Mouse (Mus musculus): ENCODE results near the gene Gm11985. TPM values are rescaled to one million over a fixed set of nuclear protein-coding genes. Genes with fewer than 3 reads are reported as not detected.
"Not testable (repeated sequence)": the region's sequence is repeated elsewhere in the genome, so short reads cannot be mapped to it uniquely, and the experiment has no call there.

The Gm11985 gene
- polyA plus RNA-seq, 1 experiment: not detected

- Histone ChIP-seq H3K4me3 (ENCODE audit: insufficient read depth, low read depth, low read length) (no peak overlapping the region), H3K27ac (ENCODE audit: insufficient read depth, low read depth, low read length) (no peak overlapping the region), H3K4me1 (ENCODE audit: control insufficient read depth, insufficient read depth, low read length) (no peaks in the 10 kb centered on the region)
- WGBS: 92% methylated on average over 7 of the region's 7 CpGs
- TF ChIP-seq POLR2A (IDR thresholded peaks at IDR 0.05; ENCODE audit: insufficient read depth, low read depth, low read length) (no peak), CTCF (IDR thresholded peaks at IDR 0.05; ENCODE audit: insufficient read depth, low read depth, low read length) (no peak)
Measured at GRCm38 (mm10) chr11:7226810-7227550, 38.6 kb upstream of the Gm11985 start.

- 72% methylated on average over 2 of the region's 2 CpGs for WGBS
Measured at GRCm38 (mm10) chr11:7226200-7226599, 37.8 kb upstream of the Gm11985 start.

DNA sequence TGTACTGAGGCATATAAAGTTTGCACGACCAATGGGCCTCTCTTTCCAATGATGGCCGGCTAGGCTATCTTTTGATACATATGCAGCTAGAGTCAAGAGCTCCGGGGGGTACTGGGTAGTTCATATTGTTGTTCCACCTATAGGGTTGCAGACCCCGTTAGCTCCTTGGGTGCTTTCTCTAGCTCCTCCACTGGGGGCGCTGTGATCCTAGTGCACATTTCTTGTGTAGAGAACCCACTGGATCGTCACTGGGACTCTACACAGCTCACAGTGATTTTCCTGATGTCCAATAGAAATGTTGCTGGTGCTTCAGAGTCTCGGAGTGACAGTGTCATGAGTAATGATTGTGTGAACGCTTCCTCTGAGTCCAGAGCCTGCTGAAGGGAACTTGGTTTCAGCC, 33.5 kb upstream of the Gm11985 start:
- 79% methylated on average over 8 of the region's 8 CpGs for WGBS
- H3K4me3 ChIP-seq (ENCODE audit: insufficient read depth, low read depth, low read length); H3K27ac ChIP-seq (ENCODE audit: insufficient read depth, low read depth, low read length); H3K4me1 ChIP-seq (ENCODE audit: control insufficient read depth, insufficient read depth, low read length): not testable (repeated sequence)

More at GRCm38 (mm10) chr11:7226200-7226599, 37.8 kb upstream of the Gm11985 start:
- no peaks in the 10 kb centered on the region for H3K4me1 ChIP-seq (ENCODE audit: control insufficient read depth, insufficient read depth, low read length)
- TF ChIP-seq POLR2A (IDR thresholded peaks at IDR 0.05; ENCODE audit: insufficient read depth, low read depth, low read length): no peak
- TF ChIP-seq CTCF (IDR thresholded peaks at IDR 0.05; ENCODE audit: insufficient read depth, low read depth, low read length): no peak
- H3K4me3 ChIP-seq (ENCODE audit: insufficient read depth, low read depth, low read length): no peak overlapping the region
- no peak overlapping the region for H3K27ac ChIP-seq (ENCODE audit: insufficient read depth, low read depth, low read length)

GRCm38 (mm10) chr11:7215703-7216102, 27.3 kb upstream of the Gm11985 start:
- H3K4me3 ChIP-seq (ENCODE audit: insufficient read depth, low read depth, low read length): no peak overlapping the region
- WGBS: 12% methylated on average over 8 of the region's 8 CpGs

GRCm38 (mm10) chr11:7214761-7215160, 26.4 kb upstream of the Gm11985 start:
- Histone ChIP-seq H3K27ac (ENCODE audit: insufficient read depth, low read depth, low read length) (no peak overlapping the region), H3K4me3 (ENCODE audit: insufficient read depth, low read depth, low read length) (no peak overlapping the region), H3K4me1 (ENCODE audit: control insufficient read depth, insufficient read depth, low read length) (peaks cover 13% of the 10 kb centered on the region)
- 7% methylated on average over 14 of the region's 14 CpGs for WGBS
- no peak for TF ChIP-seq CTCF (IDR thresholded peaks at IDR 0.05; ENCODE audit: insufficient read depth, low read depth, low read length)

More at GRCm38 (mm10) chr11:7215703-7216102, 27.3 kb upstream of the Gm11985 start:
- peaks cover 13% of the 10 kb centered on the region for H3K4me1 ChIP-seq (ENCODE audit: control insufficient read depth, insufficient read depth, low read length)
- TF ChIP-seq CTCF (IDR thresholded peaks at IDR 0.05; ENCODE audit: insufficient read depth, low read depth, low read length): peak; percentile 83
- no peak for TF ChIP-seq POLR2A (IDR thresholded peaks at IDR 0.05; ENCODE audit: insufficient read depth, low read depth, low read length)
- no peak overlapping the region for H3K27ac ChIP-seq (ENCODE audit: insufficient read depth, low read depth, low read length)

GRCm38 (mm10) chr11:7214342-7214660, 25.9 kb upstream of the Gm11985 start:
- Histone ChIP-seq H3K4me3 (ENCODE audit: insufficient read depth, low read depth, low read length) (peak overlapping the region; percentile 86), H3K4me1 (ENCODE audit: control insufficient read depth, insufficient read depth, low read length) (peaks cover 13% of the 10 kb centered on the region), H3K27ac (ENCODE audit: insufficient read depth, low read depth, low read length) (no peak overlapping the region)
- under 1% methylated on average over 12 of the region's 12 CpGs for WGBS
- TF ChIP-seq CTCF (IDR thresholded peaks at IDR 0.05; ENCODE audit: insufficient read depth, low read depth, low read length) (no peak), POLR2A (IDR thresholded peaks at IDR 0.05; ENCODE audit: insufficient read depth, low read depth, low read length) (no peak)

- WGBS: under 1% methylated on average over 102 of the region's 104 CpGs
- H3K27ac ChIP-seq (ENCODE audit: insufficient read depth, low read depth, low read length): peak within 1 kb of the TSS; percentile 79
- peaks cover 13% of the 10 kb centered on the region for H3K4me1 ChIP-seq (ENCODE audit: control insufficient read depth, insufficient read depth, low read length)
- peak within 1 kb of the TSS; percentile 86 for H3K4me3 ChIP-seq (ENCODE audit: insufficient read depth, low read depth, low read length)
- TF ChIP-seq POLR2A (IDR thresholded peaks at IDR 0.05; ENCODE audit: insufficient read depth, low read depth, low read length): peak; percentile 64
- no peak for TF ChIP-seq CTCF (IDR thresholded peaks at IDR 0.05; ENCODE audit: insufficient read depth, low read depth, low read length)
Measured at GRCm38 (mm10) chr11:7213501-7214341, 25.4 kb upstream of the Gm11985 start, which contains the start of gene Igfbp3. TSS of gene Igfbp3 (minus strand) at chr11:7213923.

DNA sequence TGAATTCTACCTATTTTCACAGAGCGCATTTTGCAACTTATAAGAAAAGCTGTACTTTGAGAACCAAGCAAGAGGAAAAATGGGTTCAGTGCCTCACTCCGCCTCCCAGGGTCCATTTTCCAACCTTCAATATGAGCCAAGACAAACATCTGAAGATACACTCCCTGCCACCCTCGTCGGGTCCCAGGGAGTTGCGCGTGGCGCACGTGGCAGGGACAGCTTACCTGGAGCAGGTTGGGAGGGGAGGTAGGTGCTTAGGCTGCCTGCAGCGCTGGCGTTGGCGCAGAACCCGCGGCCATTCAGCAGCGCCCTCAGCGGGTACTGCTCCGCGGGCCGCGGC, 24.8 kb upstream of the Gm11985 start:
- under 1% methylated on average over 19 of the region's 19 CpGs for WGBS
- Histone ChIP-seq H3K4me3 (ENCODE audit: insufficient read depth, low read depth, low read length) (peak overlapping the region; percentile 86), H3K27ac (ENCODE audit: insufficient read depth, low read depth, low read length) (no peak overlapping the region), H3K4me1 (ENCODE audit: control insufficient read depth, insufficient read depth, low read length) (peaks cover 13% of the 10 kb centered on the region)
- TF ChIP-seq POLR2A (IDR thresholded peaks at IDR 0.05; ENCODE audit: insufficient read depth, low read depth, low read length) (no peak), CTCF (IDR thresholded peaks at IDR 0.05; ENCODE audit: insufficient read depth, low read depth, low read length) (no peak)

GRCm38 (mm10) chr11:7212126-7212798, 23.9 kb upstream of the Gm11985 start:
- no peak for TF ChIP-seq CTCF (IDR thresholded peaks at IDR 0.05; ENCODE audit: insufficient read depth, low read depth, low read length)
- no peak for TF ChIP-seq POLR2A (IDR thresholded peaks at IDR 0.05; ENCODE audit: insufficient read depth, low read depth, low read length)
- 26% methylated on average over 17 of the region's 17 CpGs for WGBS
- H3K4me1 ChIP-seq (ENCODE audit: control insufficient read depth, insufficient read depth, low read length): peaks cover 13% of the 10 kb centered on the region
- peak overlapping the region; percentile 86 for H3K4me3 ChIP-seq (ENCODE audit: insufficient read depth, low read depth, low read length)
- no peak overlapping the region for H3K27ac ChIP-seq (ENCODE audit: insufficient read depth, low read depth, low read length)

Measured in olfactory bulb, adult 2 months (tissue).